Mouse (Mus musculus) bone marrow macrophage, adult 2 months (primary cell): ENCODE data around the gene Tmc8.

ENCODE experiments used
- CTCF ChIP-seq: IDR thresholded peaks from 2 replicates; pipeline ENCODE4 v1.5.1; 2012; ENCODE audit warnings: low read depth, mild to moderate bottlenecking, low read length, moderate library complexity
- POLR2A ChIP-seq: IDR thresholded peaks from 2 replicates; pipeline ENCODE4 v1.6.1; 2012; ENCODE audit warnings: mild to moderate bottlenecking, low read depth, low read length, borderline replicate concordance

- TF ChIP-seq CTCF (no peak), POLR2A (no peak)
Observed at GRCm38 (mm10) chr11:117801650-117802049, 19.8 kb downstream of the Tmc8 start.
